Mouse (Mus musculus): ENCODE measurements at regions not wholly inside any gene's neighbourhood (a gene's known extent, or its start where the extent isn't known, plus 50 kb on each side); places are given as distances from the start of the nearest gene placed in this dataset.

GRCm38 (mm10) chr17:66271906-66272305, 148.6 kb downstream of the Ddx11 start:
- TF ChIP-seq CTCF (IDR thresholded peaks at IDR 0.05; ENCODE audit: borderline replicate concordance, control insufficient read depth, extremely low read depth, insufficient read depth, low read length, poor library complexity) (no peak), POLR2A (IDR thresholded peaks at IDR 0.05; ENCODE audit: control insufficient read depth, extremely low read depth, insufficient read depth, low read length, poor library complexity) (no peak)

Measured in thymus, adult 2 months (tissue).